8 mouse cellular contexts compared by ENCODE assay signal in the genomic region with DNA sequence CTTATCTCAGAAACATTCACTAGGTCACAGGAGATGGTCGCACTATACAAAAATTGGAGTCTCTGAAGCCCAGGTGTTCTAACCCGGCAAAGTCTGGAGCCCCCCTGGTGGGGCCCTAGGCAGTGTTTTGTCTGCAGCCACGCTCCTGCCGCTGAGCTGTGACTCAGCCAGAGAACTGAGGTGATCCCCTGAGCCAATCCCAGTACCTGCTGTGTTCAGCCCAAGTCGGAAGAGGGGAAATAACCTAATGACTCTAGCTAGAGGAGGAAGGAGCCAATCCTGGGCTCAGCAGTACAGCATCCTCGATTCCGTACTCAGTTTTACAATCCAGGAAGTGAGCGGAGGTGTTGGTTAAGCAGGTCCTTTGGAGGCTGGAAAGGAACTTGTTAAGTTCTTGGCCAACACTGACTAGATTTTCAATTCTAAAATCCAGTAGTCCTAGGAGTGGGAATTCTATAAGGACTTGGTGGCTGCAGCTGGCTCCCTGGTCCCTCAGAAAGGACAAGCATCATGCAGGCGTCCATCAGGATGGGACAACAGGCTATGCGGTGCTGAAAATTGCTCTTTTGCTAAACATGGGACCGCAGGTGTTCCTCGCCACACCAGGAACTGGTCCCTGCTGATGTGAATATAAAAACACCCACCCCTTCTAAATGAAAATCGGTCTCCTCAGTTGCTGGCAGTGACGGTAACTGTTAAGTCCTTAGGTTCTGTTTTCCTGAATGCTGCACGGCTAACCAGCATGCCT. TPM values are rescaled to one million over a fixed set of nuclear protein-coding genes. Genes with fewer than 3 reads are reported as not detected.
DNase-seq lines count a peak whose midpoint lies in the region; ATAC-seq lines count a peak whose summit lies in the region.

No protein-coding gene starts in this region.

- peak; percentile 90 for DNase-seq in MEL-GATA-1-ER (ENCODE audit: extremely low read depth, low read depth)
- DNase-seq in cerebellum, adult 18-20 months, result peak; percentile 86 to 88
- peak; percentile 63 to 89 for DNase-seq in frontal cortex, adult 2 months (ENCODE audit: extremely low spot score in 1 of 2, low spot score in 1 of 2)
- DNase-seq in hindbrain, embryonic 11.5 days (ENCODE audit: low spot score), result peak; percentile 92
- DNase-seq in layer of hippocampus, postnatal 14 days (ENCODE audit: low spot score in 2 of 2), result peak; percentile 72 to 77
- DNase-seq in lung, postnatal 10 days, result peak; percentile 84
- peak; percentile 62 for DNase-seq in ovary, postnatal 14 days (ENCODE audit: low spot score)
- DNase-seq in thymus, postnatal 10 days (ENCODE audit: low spot score in 2 of 2), result peak; percentile 72 to 85

- H3K27me3 ChIP-seq in hindbrain, embryonic 11.5 days (ENCODE audit: control insufficient read depth, insufficient read depth, low read length), result no peaks in the 10 kb centered on the region

- H3K4me1 ChIP-seq in hindbrain, embryonic 11.5 days (replicated peaks; ENCODE audit: control insufficient read depth, insufficient read depth, low read length), result peaks cover 3% of the 10 kb centered on the region; the same call in 1 of the 2 replicates

- ATAC-seq in hindbrain, embryonic 11.5 days (ENCODE audit: low FRiP score), result peak; percentile 77

- H3K9ac ChIP-seq in hindbrain, embryonic 11.5 days (ENCODE audit: low read depth, low read length), result peak overlapping the region; percentile 46

- H3K4me2 ChIP-seq in hindbrain, embryonic 11.5 days (replicated peaks; ENCODE audit: low read depth, low read length), result peak overlapping the region; percentile 30

- H3K27ac ChIP-seq in hindbrain, embryonic 11.5 days (ENCODE audit: low read depth, low read length), result peak overlapping the region; percentile 31; the same call in 1 of the 2 replicates

- H3K36me3 ChIP-seq in hindbrain, embryonic 11.5 days (ENCODE audit: control insufficient read depth, insufficient read depth, low read length), result no peaks in the 10 kb centered on the region

- 14% methylated on average over 15 of the region's 15 CpGs for WGBS in hindbrain, embryonic 11.5 days

- H3K9me3 ChIP-seq in hindbrain, embryonic 11.5 days (ENCODE audit: control insufficient read depth, low read length), result no peaks in the 10 kb centered on the region

- H3K4me3 ChIP-seq in hindbrain, embryonic 11.5 days (ENCODE audit: low read depth, low read length), result peak overlapping the region; percentile 22

RNA-seq across cellular contexts. Expression of gene Lpin1, which starts 19.1 kb away (rescaled TPM):
- polyA plus RNA-seq in frontal cortex, adult 2 months (2012; rRNA removed), result 20.5 and 21.2 TPM in 2 replicates
- polyA plus RNA-seq in hindbrain, embryonic 11.5 days (2014; fragmentation: Nextera tagmentation; extraction: Ambion mirVana), result 11.0 and 13.3 TPM in 2 replicates
- total RNA-seq in layer of hippocampus, postnatal 14 days (2021), result 10 to 100 TPM; 21.4 to 23.1 TPM

Comparison
In these comparisons a context has a peak if more than half of its experiments do, and no peak if none do; other contexts are left out.
1. Peak in every context shown above with its lines: DNase-seq, ATAC-seq, H3K4me3 ChIP-seq and H3K27ac ChIP-seq.